In genomic region chr19:32178161-32178560, GRCm38 (mm10) we compare ENCODE assay signal across 11 mouse cellular contexts.
A peak's percentile ranks its signal among the peaks of the same experiment; 100 is the strongest.
DNase-seq lines count a peak whose midpoint lies in the region; ATAC-seq and TF ChIP-seq lines count a peak whose summit lies in the region.
"Had no signal": no experiment of that assay in that cellular context is flagged by ENCODE, and none has a peak within 500 bp of the region (broad histone marks: within the 10 kb centered on the region; RNA-seq: fewer than 3 reads in every experiment).

No protein-coding gene starts in this region.

- WGBS in heart, embryonic 10.5 days: 75% methylated on average over 2 of the region's 2 CpGs
- WGBS in lung, postnatal 0 days: 62% methylated on average over 2 of the region's 2 CpGs

- H3K9me3 ChIP-seq in heart, embryonic 10.5 days: no peaks in the 10 kb centered on the region
- no peaks in the 10 kb centered on the region for H3K9me3 ChIP-seq in lung, postnatal 0 days (ENCODE audit: low read length)
- H3K9me3 ChIP-seq: G1E; limb, embryonic 10.5 days had no signal

- 0 out of 2 replicates have a peak, but pooled peaks cover 3% of the 10 kb centered on the region for H3K36me3 ChIP-seq in heart, embryonic 10.5 days
- no peaks in the 10 kb centered on the region for H3K36me3 ChIP-seq in lung, postnatal 0 days (ENCODE audit: insufficient read depth, low read length)
- H3K36me3 ChIP-seq: limb, embryonic 10.5 days had no signal

- H3K4me3 ChIP-seq in heart, embryonic 10.5 days: no peak overlapping the region
- H3K4me3 ChIP-seq in lung, postnatal 0 days (ENCODE audit: low read depth, low read length): no peak overlapping the region
- H3K4me3 ChIP-seq: limb, embryonic 10.5 days had no signal

- H3K4me1 ChIP-seq in heart, embryonic 10.5 days: peaks cover 73% of the 10 kb centered on the region
- peaks cover 46% of the 10 kb centered on the region for H3K4me1 ChIP-seq in lung, postnatal 0 days (ENCODE audit: insufficient read depth, low read depth, low read length)
- H3K4me1 ChIP-seq: limb, embryonic 10.5 days had no signal

- H3K27ac ChIP-seq in heart, embryonic 10.5 days: peak overlapping the region; percentile 91
- peak overlapping the region; percentile 91 for H3K27ac ChIP-seq in lung, postnatal 0 days (ENCODE audit: low read length)
- H3K27ac ChIP-seq: limb, embryonic 10.5 days had no signal

- TF ChIP-seq CTCF in lung, postnatal 0 days (IDR thresholded peaks at IDR 0.05): no peak

- TF ChIP-seq EP300 in lung, postnatal 0 days (IDR thresholded peaks at IDR 0.05): no peak

- ATAC-seq in lung, postnatal 0 days: no peak

- H3K27me3 ChIP-seq in heart, embryonic 10.5 days (ENCODE audit: insufficient read depth, poor library complexity, severe bottlenecking): no peaks in the 10 kb centered on the region
- H3K27me3 ChIP-seq in lung, postnatal 0 days (replicated peaks; ENCODE audit: insufficient read depth, low read length): no peaks in the 10 kb centered on the region

- H3K4me2 ChIP-seq in lung, postnatal 0 days (replicated peaks; ENCODE audit: low read depth, low read length): no peak overlapping the region

- H3K9ac ChIP-seq in lung, postnatal 0 days (replicated peaks; ENCODE audit: low read depth): no peak overlapping the region

- DNase-seq in heart, embryonic 10.5 days (ENCODE audit: low spot score): no peak
- DNase-seq in heart, adult 9 months (ENCODE audit: low spot score in 2 of 2): no peak
- peak; percentile 48 for DNase-seq in lung, postnatal 0 days (ENCODE audit: low spot score)
- no peak for DNase-seq in lung, postnatal 4 days
- peak; percentile 59 to 65 for DNase-seq in cerebellum, postnatal 10 days
- peak; percentile 67 for DNase-seq in skeletal muscle tissue, adult 2 months (ENCODE audit: low read depth, low spot score)
- DNase-seq in frontal cortex, postnatal 25 days (ENCODE audit: low spot score in 2 of 2): no peak
- DNase-seq: right cerebral cortex, postnatal 25 days; thymus, adult 2 months had no signal

Comparison
In these comparisons a context has a peak if more than half of its experiments do, and no peak if none do; other contexts are left out.
1. DNase-seq: peak in lung, postnatal 0 days (single experiment), cerebellum, postnatal 10 days (2 of 2) and skeletal muscle tissue, adult 2 months (single experiment); none in heart, embryonic 10.5 days (single experiment), heart, adult 9 months (0 of 2), lung, postnatal 4 days (0 of 2) and frontal cortex, postnatal 25 days (0 of 2).